Mouse (Mus musculus) forebrain, embryonic 11.5 days (tissue): ENCODE results near the gene Ssr2. TPM values are rescaled to one million over a fixed set of nuclear protein-coding genes. Genes with fewer than 3 reads are reported as not detected.
A peak's percentile ranks its signal among the peaks of the same experiment; 100 is the strongest.

Experiments
- ATAC-seq: fragments of 200-750 bp; cut with Nextera tagmentation; replicated peaks from 2 replicates; pipeline ENCODE4 v1.8.0; 2017; ENCODE audit warnings: moderate TSS enrichment; ENCODE audit not compliant: low FRiP score
- DNase-seq: peaks from one replicate; pipeline ENCODE4 v3.0.0-alpha.2; 2017; ENCODE audit warnings: low spot score
- H3K27ac ChIP-seq: fragments of 300-500 bp; sonication (generic); 2 replicates; pipeline ENCODE4 v1.5.1; 2014; ENCODE audit warnings: low read depth, low read length
- H3K27me3 ChIP-seq: fragments of 300-500 bp; sonication (generic); 2 replicates; pipeline ENCODE4 v1.6.1; 2014; ENCODE audit warnings: mild to moderate bottlenecking, low read length, mixed read lengths; ENCODE audit not compliant: control insufficient read depth, insufficient read depth
- H3K36me3 ChIP-seq: fragments of 300-500 bp; sonication (generic); 2 replicates; pipeline ENCODE4 v1.6.1; 2014; ENCODE audit warnings: mild to moderate bottlenecking, low read length, moderate library complexity, mixed read lengths; ENCODE audit not compliant: control insufficient read depth, insufficient read depth
- H3K4me1 ChIP-seq: fragments of 300-500 bp; sonication (generic); replicated peaks from 2 replicates; pipeline ENCODE4 v1.6.1; 2014; ENCODE audit warnings: low read length, mixed read lengths; ENCODE audit not compliant: control insufficient read depth, insufficient read depth
- H3K4me2 ChIP-seq: fragments of 300-500 bp; sonication (generic); 2 replicates; pipeline ENCODE4 v1.6.1; 2014; ENCODE audit warnings: low read depth, mild to moderate bottlenecking, low read length, moderate library complexity, mixed read lengths; ENCODE audit not compliant: severe bottlenecking
- H3K4me3 ChIP-seq: fragments of 300-500 bp; sonication (generic); 2 replicates; pipeline ENCODE4 v1.5.1; 2014; ENCODE audit warnings: low read depth, low read length
- H3K9ac ChIP-seq: fragments of 300-500 bp; sonication (generic); 2 replicates; pipeline ENCODE4 v1.6.1; 2014; ENCODE audit warnings: low read length
- H3K9me3 ChIP-seq: fragments of 300-500 bp; sonication (generic); 2 replicates; pipeline ENCODE4 v1.6.1; 2016; ENCODE audit warnings: low read length, mixed read lengths; ENCODE audit not compliant: control insufficient read depth
- WGBS: fragments of 180-500 bp; shearing (Covaris S2); extraction: QIAGEN DNeasy Blood & Tissue Kit; methylation state at CpG from one replicate; pipeline ENCODE4 v1.1.7; 2014; 5-methylcytosine and 5-hydroxymethylcytosine counted together
- polyA plus RNA-seq: library from polyadenylated mRNA; unstranded; fragments of >200 nt; fragmentation: Nextera tagmentation; extraction: Ambion mirVana; gene quantifications from 2 replicates; pipeline ENCODE4 v1.2.1, GENCODE M21; 2014

Ssr2 gene
- polyA plus RNA-seq, 1 experiment from 2014 or later, result 142 TPM

GRCm38 (mm10) chr3:88607758-88608138 is 32.1 kb downstream of the Ssr2 start:
- 24% methylated on average over 10 of the region's 10 CpGs for WGBS
- peak; percentile 55 for ATAC-seq
- H3K27me3 ChIP-seq, result no peaks in the 10 kb centered on the region

GRCm38 (mm10) chr3:88609066-88609465 is 33.4 kb downstream of the Ssr2 start:
- no peaks in the 10 kb centered on the region for H3K27me3 ChIP-seq
- no peak overlapping the region for H3K4me2 ChIP-seq
- 82% methylated on average over 4 of the region's 4 CpGs for WGBS
- H3K4me1 ChIP-seq, result 0 out of 2 replicates have a peak, but pooled peaks cover 3% of the 10 kb centered on the region
- no peaks in the 10 kb centered on the region for H3K9me3 ChIP-seq
- H3K4me3 ChIP-seq, result no peak overlapping the region
- ATAC-seq, result no peak
- H3K36me3 ChIP-seq, result no peaks in the 10 kb centered on the region
- H3K9ac ChIP-seq, result no peak overlapping the region
- no peak overlapping the region for H3K27ac ChIP-seq
- DNase-seq, result no peak

More at GRCm38 (mm10) chr3:88607758-88608138, 32.1 kb downstream of the Ssr2 start:
- no peak overlapping the region for H3K27ac ChIP-seq
- no peak for DNase-seq
- H3K9me3 ChIP-seq, result no peaks in the 10 kb centered on the region
- H3K4me2 ChIP-seq, result peak overlapping the region; percentile 46
- H3K4me1 ChIP-seq, result 0 out of 2 replicates have a peak, but pooled peaks cover 3% of the 10 kb centered on the region
- no peaks in the 10 kb centered on the region for H3K36me3 ChIP-seq
- peak overlapping the region; percentile 30 for H3K9ac ChIP-seq
- peak overlapping the region; percentile 14; the same call in 1 of the 2 replicates for H3K4me3 ChIP-seq

GRCm38 (mm10) chr3:88614418-88614817 is 38.7 kb downstream of the Ssr2 start:
- DNase-seq (no peak), ATAC-seq (no peak)
- Histone ChIP-seq H3K9me3 (no peaks in the 10 kb centered on the region), H3K36me3 (no peaks in the 10 kb centered on the region), H3K4me1 (no peaks in the 10 kb centered on the region), H3K4me2 (no peak overlapping the region), H3K27ac (no peak overlapping the region), H3K4me3 (no peak overlapping the region), H3K27me3 (no peaks in the 10 kb centered on the region), H3K9ac (no peak overlapping the region)
- 85% methylated on average over 8 of the region's 8 CpGs for WGBS

GRCm38 (mm10) chr3:88615117-88615516 is 39.4 kb downstream of the Ssr2 start:
- H3K27ac ChIP-seq, result no peak overlapping the region
- no peak overlapping the region for H3K4me3 ChIP-seq
- no peak overlapping the region for H3K9ac ChIP-seq
- no peaks in the 10 kb centered on the region for H3K27me3 ChIP-seq
- H3K9me3 ChIP-seq, result no peaks in the 10 kb centered on the region
- no peaks in the 10 kb centered on the region for H3K36me3 ChIP-seq
- 66% methylated on average over 5 of the region's 5 CpGs for WGBS
- no peak overlapping the region for H3K4me2 ChIP-seq
- H3K4me1 ChIP-seq, result no peaks in the 10 kb centered on the region
- ATAC-seq, result no peak
- DNase-seq, result no peak

- DNase-seq (no peak), ATAC-seq (no peak)
- Histone ChIP-seq H3K27ac (no peak overlapping the region), H3K9ac (no peak overlapping the region), H3K4me1 (no peaks in the 10 kb centered on the region), H3K4me3 (no peak overlapping the region), H3K4me2 (no peak overlapping the region), H3K9me3 (no peaks in the 10 kb centered on the region), H3K36me3 (no peaks in the 10 kb centered on the region), H3K27me3 (no peaks in the 10 kb centered on the region)
- 56% methylated on average over 9 of the region's 9 CpGs for WGBS
These were observed 40.3 kb downstream of the Ssr2 start for GRCm38 (mm10) chr3:88615902-88616391.

GRCm38 (mm10) chr3:88616951-88617500 is 41.4 kb downstream of the Ssr2 start:
- Histone ChIP-seq H3K4me2 (no peak overlapping the region), H3K27me3 (no peaks in the 10 kb centered on the region), H3K9ac (no peak overlapping the region), H3K4me1 (no peaks in the 10 kb centered on the region), H3K4me3 (no peak overlapping the region), H3K27ac (no peak overlapping the region), H3K9me3 (no peaks in the 10 kb centered on the region), H3K36me3 (no peaks in the 10 kb centered on the region)
- no peak for ATAC-seq
- no peak for DNase-seq
- 80% methylated on average over 3 of the region's 3 CpGs for WGBS

- no peak for ATAC-seq
- no peak overlapping the region for H3K9ac ChIP-seq
- 84% methylated on average over 8 of the region's 8 CpGs for WGBS
- H3K4me2 ChIP-seq, result no peak overlapping the region
- H3K4me3 ChIP-seq, result no peak overlapping the region
- no peak overlapping the region for H3K27ac ChIP-seq
- H3K9me3 ChIP-seq, result no peaks in the 10 kb centered on the region
- H3K27me3 ChIP-seq, result no peaks in the 10 kb centered on the region
- no peaks in the 10 kb centered on the region for H3K36me3 ChIP-seq
- no peak for DNase-seq
- no peaks in the 10 kb centered on the region; the same call in 1 of the 2 replicates for H3K4me1 ChIP-seq
These were observed 42.6 kb downstream of the Ssr2 start for GRCm38 (mm10) chr3:88618074-88618871.

- DNase-seq (no peak), ATAC-seq (no peak)
- no peaks in the 10 kb centered on the region for H3K36me3 ChIP-seq
- no peak overlapping the region for H3K27ac ChIP-seq
- no peak overlapping the region for H3K4me3 ChIP-seq
- WGBS, result 33% methylated on average over 9 of the region's 9 CpGs
- H3K4me2 ChIP-seq, result no peak overlapping the region
- H3K9ac ChIP-seq, result no peak overlapping the region
- H3K4me1 ChIP-seq, result peaks cover 9% of the 10 kb centered on the region
- H3K27me3 ChIP-seq, result no peaks in the 10 kb centered on the region
- H3K9me3 ChIP-seq, result no peaks in the 10 kb centered on the region
These were observed 43.7 kb downstream of the Ssr2 start for GRCm38 (mm10) chr3:88619113-88620097.
